Mouse (Mus musculus) G1E (cell line): ENCODE results near the gene Zer1.

Experiments
- CTCF ChIP-seq: IDR thresholded peaks from 2 replicates; pipeline ENCODE4 v1.5.1; 2012; ENCODE audit warnings: low read depth, low read length, inconsistent platforms, mixed read lengths
- GATA1 ChIP-seq: IDR thresholded peaks from 2 replicates; pipeline ENCODE4 v1.6.1; 2012; ENCODE audit warnings: borderline replicate concordance, low read length, inconsistent platforms, mixed read lengths
- TAL1 ChIP-seq: conservative IDR thresholded peaks from 2 replicates; pipeline ENCODE4 v1.6.1; 2012; ENCODE audit warnings: low read depth, low read length, inconsistent platforms, mixed read lengths

- TF ChIP-seq GATA1 = no peak
- TF ChIP-seq CTCF = no peak
- TF ChIP-seq TAL1 = no peak
Observed at GRCm38 (mm10) chr2:30132801-30133612, 8.6 kb upstream of the Zer1 start.
